Mouse (Mus musculus) hindbrain, postnatal 0 days (tissue): ENCODE results near the gene C1qtnf5. TPM values are rescaled to one million over a fixed set of nuclear protein-coding genes. Genes with fewer than 3 reads are reported as not detected.

ENCODE experiments used
- ATAC-seq: fragments of 200-750 bp; cut with Nextera tagmentation; 2 replicates; pipeline ENCODE4 v1.8.0; 2017; ENCODE audit warnings: mild to moderate bottlenecking, moderate TSS enrichment, moderate library complexity
- DNase-seq: peaks from one replicate; pipeline ENCODE4 v3.0.0-alpha.2; 2015; ENCODE audit warnings: low spot score
- H3K27ac ChIP-seq: fragments of 300-500 bp; sonication (generic); 2 replicates; pipeline ENCODE4 v1.5.1; 2014; ENCODE audit warnings: mild to moderate bottlenecking
- H3K27me3 ChIP-seq: fragments of 300-500 bp; sonication (generic); 2 replicates; pipeline ENCODE4 v1.6.1; 2014; ENCODE audit warnings: low read length, mixed read lengths; ENCODE audit not compliant: insufficient read depth
- H3K36me3 ChIP-seq: fragments of 300-500 bp; sonication (generic); 2 replicates; pipeline ENCODE4 v1.6.1; 2014; ENCODE audit warnings: low read length, mixed read lengths; ENCODE audit not compliant: insufficient read depth
- H3K4me1 ChIP-seq: fragments of 300-500 bp; sonication (generic); 2 replicates; pipeline ENCODE4 v1.6.1; 2014; ENCODE audit warnings: antibody characterized with exemption, low read length, mixed read lengths; ENCODE audit not compliant: insufficient read depth
- H3K4me2 ChIP-seq: fragments of 300-500 bp; sonication (generic); 2 replicates; pipeline ENCODE4 v1.6.1; 2014; ENCODE audit warnings: low read depth, mild to moderate bottlenecking, low read length, moderate library complexity, mixed read lengths
- H3K4me3 ChIP-seq: fragments of 300-500 bp; sonication (generic); 2 replicates; pipeline ENCODE4 v1.5.1; 2014; ENCODE audit warnings: low read length
- H3K9ac ChIP-seq: fragments of 300-500 bp; sonication (generic); replicated peaks from 2 replicates; pipeline ENCODE4 v1.6.1; 2014; ENCODE audit warnings: mild to moderate bottlenecking, low read length, moderate library complexity, mixed read lengths
- H3K9me3 ChIP-seq: fragments of 300-500 bp; sonication (generic); 2 replicates; pipeline ENCODE4 v1.6.1; 2016; ENCODE audit warnings: low read length, mixed read lengths
- CTCF ChIP-seq: IDR thresholded peaks from 2 replicates; pipeline ENCODE4 v1.5.1; 2016; ENCODE audit warnings: antibody characterized with exemption, control low read depth, low read depth
- WGBS: fragments of 180-500 bp; shearing (Covaris S2); extraction: QIAGEN DNeasy Blood & Tissue Kit; methylation state at CpG from one replicate; pipeline ENCODE4 v1.1.7; 2014; 5-methylcytosine and 5-hydroxymethylcytosine counted together
- polyA plus RNA-seq: library from polyadenylated mRNA; unstranded; fragments of >200 nt; fragmentation: Nextera tagmentation; extraction: Ambion mirVana; gene quantifications from 2 replicates; pipeline ENCODE4 v1.2.1, GENCODE M21; 2015
- total RNA-seq: library from RNA; depleted of rRNA; stranded (reverse); fragments of >200 nt; gene quantifications from 2 replicates; pipeline ENCODE4 v1.2.3, GENCODE M21; 2014

Gene C1qtnf5
- total and polyA plus RNA-seq, 2 experiments from 2014 or later: 12.3 to 39.5 TPM

GRCm38 (mm10) chr9:44134101-44134850 lies 27.2 kb downstream of the C1qtnf5 start, which contains the start of gene Mcam:
TSS of gene Mcam (plus strand) at chr9:44134469.
- WGBS: 1% methylated on average over 52 of the region's 55 CpGs
- DNase-seq (peak; percentile 75), ATAC-seq (peak; percentile 43; the same call in 1 of the 2 replicates)
- peak within 1 kb of the TSS; percentile 42 for H3K4me3 ChIP-seq
- peak within 1 kb of the TSS; percentile 63 for H3K4me2 ChIP-seq
- no peak for TF ChIP-seq CTCF
- H3K36me3 ChIP-seq: no peaks in the 10 kb centered on the region
- H3K27ac ChIP-seq: peak within 1 kb of the TSS; percentile 32; the same call in 1 of the 2 replicates
- no peaks in the 10 kb centered on the region for H3K9me3 ChIP-seq
- H3K27me3 ChIP-seq: peaks cover 21% of the 10 kb centered on the region; the same call in 1 of the 2 replicates
- H3K9ac ChIP-seq: peak within 1 kb of the TSS; percentile 39; the same call in 1 of the 2 replicates
- peaks cover 8% of the 10 kb centered on the region for H3K4me1 ChIP-seq

GRCm38 (mm10) chr9:44134851-44135730 lies 28.0 kb downstream of the C1qtnf5 start:
- Histone ChIP-seq H3K4me2 (peak overlapping the region; percentile 63), H3K9ac (peak overlapping the region; percentile 39; the same call in 1 of the 2 replicates), H3K36me3 (no peaks in the 10 kb centered on the region), H3K9me3 (no peaks in the 10 kb centered on the region), H3K27ac (no peak overlapping the region), H3K27me3 (peaks cover 21% of the 10 kb centered on the region; the same call in 1 of the 2 replicates), H3K4me3 (peak overlapping the region; percentile 42), H3K4me1 (peaks cover 8% of the 10 kb centered on the region)
- WGBS: 1% methylated on average over 48 of the region's 49 CpGs
- TF ChIP-seq CTCF: no peak
- peak; percentile 67 for DNase-seq
- peak; percentile 44 for ATAC-seq

GRCm38 (mm10) chr9:44135731-44136411 lies 28.8 kb downstream of the C1qtnf5 start:
- Histone ChIP-seq H3K36me3 (no peaks in the 10 kb centered on the region), H3K27ac (no peak overlapping the region), H3K9me3 (no peaks in the 10 kb centered on the region), H3K9ac (no peak overlapping the region), H3K4me1 (peaks cover 8% of the 10 kb centered on the region), H3K4me3 (peak overlapping the region; percentile 42; the same call in 1 of the 2 replicates), H3K4me2 (peak overlapping the region; percentile 63), H3K27me3 (peaks cover 21% of the 10 kb centered on the region; the same call in 1 of the 2 replicates)
- DNase-seq (no peak), ATAC-seq (peak; percentile 43; the same call in 1 of the 2 replicates)
- TF ChIP-seq CTCF: no peak
- 43% methylated on average over 7 of the region's 7 CpGs for WGBS

- ATAC-seq (no peak), DNase-seq (no peak)
- H3K9me3 ChIP-seq: no peaks in the 10 kb centered on the region
- 0 out of 2 replicates have a peak, but pooled peaks cover 17% of the 10 kb centered on the region for H3K27me3 ChIP-seq
- peaks cover 8% of the 10 kb centered on the region for H3K4me1 ChIP-seq
- H3K36me3 ChIP-seq: no peaks in the 10 kb centered on the region
- WGBS: 68% methylated on average over 4 of the region's 4 CpGs
- no peak overlapping the region for H3K4me2 ChIP-seq
- no peak for TF ChIP-seq CTCF
- H3K27ac ChIP-seq: no peak overlapping the region
- no peak overlapping the region for H3K9ac ChIP-seq
- no peak overlapping the region for H3K4me3 ChIP-seq
These were observed 30.8 kb downstream of the C1qtnf5 start for GRCm38 (mm10) chr9:44137846-44138245.

GRCm38 (mm10) chr9:44141951-44142350 lies 34.9 kb downstream of the C1qtnf5 start:
- Histone ChIP-seq H3K9ac (no peak overlapping the region), H3K9me3 (no peaks in the 10 kb centered on the region), H3K27me3 (no peaks in the 10 kb centered on the region), H3K36me3 (0 out of 2 replicates have a peak, but pooled peaks cover 5% of the 10 kb centered on the region), H3K4me2 (no peak overlapping the region), H3K27ac (no peak overlapping the region), H3K4me3 (no peak overlapping the region), H3K4me1 (no peaks in the 10 kb centered on the region)
- no peak for TF ChIP-seq CTCF
- no peak for DNase-seq
- no peak for ATAC-seq
- WGBS: 49% methylated on average over 5 of the region's 5 CpGs

GRCm38 (mm10) chr9:44143421-44143820 lies 36.4 kb downstream of the C1qtnf5 start:
- Histone ChIP-seq H3K27ac (no peak overlapping the region), H3K4me3 (no peak overlapping the region), H3K9me3 (no peaks in the 10 kb centered on the region), H3K4me2 (no peak overlapping the region), H3K9ac (no peak overlapping the region), H3K4me1 (no peaks in the 10 kb centered on the region), H3K36me3 (0 out of 2 replicates have a peak, but pooled peaks cover 5% of the 10 kb centered on the region), H3K27me3 (no peaks in the 10 kb centered on the region)
- DNase-seq: no peak
- WGBS: 58% methylated on average over 5 of the region's 5 CpGs
- ATAC-seq: no peak
- no peak for TF ChIP-seq CTCF
